Mouse (Mus musculus) cerebellum, postnatal 25 days (tissue): ENCODE results near the gene Rnft1.
"Not testable (repeated sequence)": the region's sequence is repeated elsewhere in the genome, so short reads cannot be mapped to it uniquely, and the experiment has no call there.

Source experiments
- DNase-seq, 2 experiments: peaks; one replicate each; pipeline ENCODE4 v3.0.0; 2021; ENCODE audit warnings: mixed read lengths in 2 of 2

Gene Rnft1

DNA sequence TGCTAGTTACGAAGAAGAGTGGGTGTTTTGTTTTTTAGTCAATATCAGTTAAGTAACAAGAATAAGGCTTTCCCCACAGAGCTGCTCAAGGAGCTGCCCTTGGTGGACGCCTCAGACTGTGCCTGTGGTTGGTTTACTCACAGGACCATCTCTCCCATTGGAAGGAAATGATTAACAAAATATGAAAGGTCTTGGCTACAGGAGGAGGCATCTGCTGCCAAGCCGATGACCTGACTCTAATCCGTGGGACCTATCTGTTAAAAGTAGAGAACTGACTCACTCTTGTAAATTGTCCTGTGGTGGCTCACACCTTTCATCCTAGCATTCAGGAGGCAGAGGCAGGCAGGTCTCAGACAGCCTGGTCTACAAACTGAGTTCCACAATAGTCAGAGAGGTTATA lies 43.1 kb downstream of the Rnft1 start:
- DNase-seq: no peak

DNA sequence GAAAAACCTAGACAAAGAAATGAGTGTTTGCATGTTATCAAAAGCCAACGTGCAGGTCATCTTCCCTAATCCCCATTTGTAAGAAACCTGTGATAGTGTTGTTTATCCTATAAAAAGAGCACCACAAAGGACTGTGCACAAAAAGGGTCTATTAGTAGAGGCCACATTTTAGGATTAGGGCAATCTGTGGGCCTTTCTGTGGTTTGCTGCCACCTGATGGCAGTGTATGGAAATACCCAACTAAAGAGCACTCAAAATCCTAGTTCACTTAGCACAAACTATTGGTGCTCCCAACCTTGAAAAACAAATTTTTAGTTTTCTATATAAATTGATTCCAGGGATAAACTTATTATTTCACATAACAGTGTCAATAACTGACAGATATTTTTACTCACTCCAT lies 48.4 kb downstream of the Rnft1 start:
- DNase-seq: peak in 1 of 2 experiments; percentile 46

DNA sequence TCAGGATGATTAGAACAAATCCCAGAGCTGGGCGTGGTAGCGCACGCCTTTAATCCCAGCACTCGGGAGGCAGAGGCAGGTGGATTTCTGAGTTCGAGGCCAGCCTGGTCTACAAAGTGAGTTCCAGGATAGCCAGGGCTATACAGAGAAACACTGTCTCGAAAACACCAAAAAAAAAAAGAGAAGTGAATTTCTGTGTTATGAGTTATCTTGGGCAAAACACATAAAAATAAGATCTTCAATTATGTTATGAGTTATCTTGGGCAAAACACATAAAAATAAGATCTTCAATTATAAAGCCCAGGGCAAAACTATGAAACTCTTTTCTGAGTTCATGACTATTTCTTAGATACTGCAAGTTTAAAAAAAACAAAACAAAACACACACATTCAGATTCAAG lies 48.8 kb downstream of the Rnft1 start:
- not testable (repeated sequence) for DNase-seq

DNA sequence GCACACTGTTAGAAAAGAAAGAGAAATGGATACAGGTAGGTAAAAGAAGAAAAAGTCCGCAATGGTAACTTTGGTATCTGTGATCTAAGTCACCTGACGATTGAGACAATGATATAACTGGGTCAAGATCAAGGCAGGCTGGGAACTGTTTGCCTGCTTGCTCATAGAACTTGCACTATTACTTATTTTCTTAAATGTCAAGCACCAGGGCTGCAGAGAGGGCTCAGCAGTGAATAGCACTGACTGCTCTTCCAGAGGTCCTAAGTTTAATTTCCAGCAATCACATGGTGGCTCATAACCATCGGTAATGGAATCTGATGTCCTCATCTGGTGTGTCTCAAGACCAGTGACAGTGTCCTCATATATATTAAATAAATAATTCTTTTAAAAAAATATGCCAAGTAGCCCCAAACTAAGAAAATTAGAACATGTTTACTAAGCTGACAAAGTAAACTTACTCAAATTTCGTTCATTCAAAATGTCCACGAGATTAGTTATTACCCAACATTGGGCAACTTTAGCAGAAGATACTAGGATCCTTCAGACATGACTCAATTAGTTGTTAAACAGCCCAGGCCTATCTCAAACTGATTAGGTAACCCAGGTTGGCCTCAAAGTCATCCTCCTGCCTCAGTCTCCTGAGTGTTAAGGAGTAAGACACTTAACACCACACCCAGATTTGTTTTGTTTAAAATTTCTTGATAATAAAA lies 49.9 kb downstream of the Rnft1 start:
- no peak for DNase-seq

DNA sequence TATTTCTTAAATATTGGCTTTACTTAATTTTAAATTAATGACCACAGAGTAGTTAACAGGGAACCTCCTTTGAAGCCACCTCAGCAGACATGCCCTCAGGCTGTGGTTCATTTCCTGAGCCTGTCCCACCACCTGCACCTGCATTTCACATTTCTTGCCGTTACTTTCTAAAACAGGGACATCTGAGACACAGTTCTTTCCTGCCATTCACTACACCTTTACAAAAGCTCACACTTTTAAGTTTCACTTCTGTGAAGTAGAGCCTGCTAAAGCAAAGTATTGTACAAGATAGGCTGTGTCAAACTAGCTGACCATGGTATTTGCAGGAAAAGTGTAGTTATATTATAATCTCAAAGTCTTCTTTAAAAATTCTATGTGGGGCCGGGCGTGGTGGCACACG lies 54.3 kb downstream of the Rnft1 start:
- no peak for DNase-seq

DNA sequence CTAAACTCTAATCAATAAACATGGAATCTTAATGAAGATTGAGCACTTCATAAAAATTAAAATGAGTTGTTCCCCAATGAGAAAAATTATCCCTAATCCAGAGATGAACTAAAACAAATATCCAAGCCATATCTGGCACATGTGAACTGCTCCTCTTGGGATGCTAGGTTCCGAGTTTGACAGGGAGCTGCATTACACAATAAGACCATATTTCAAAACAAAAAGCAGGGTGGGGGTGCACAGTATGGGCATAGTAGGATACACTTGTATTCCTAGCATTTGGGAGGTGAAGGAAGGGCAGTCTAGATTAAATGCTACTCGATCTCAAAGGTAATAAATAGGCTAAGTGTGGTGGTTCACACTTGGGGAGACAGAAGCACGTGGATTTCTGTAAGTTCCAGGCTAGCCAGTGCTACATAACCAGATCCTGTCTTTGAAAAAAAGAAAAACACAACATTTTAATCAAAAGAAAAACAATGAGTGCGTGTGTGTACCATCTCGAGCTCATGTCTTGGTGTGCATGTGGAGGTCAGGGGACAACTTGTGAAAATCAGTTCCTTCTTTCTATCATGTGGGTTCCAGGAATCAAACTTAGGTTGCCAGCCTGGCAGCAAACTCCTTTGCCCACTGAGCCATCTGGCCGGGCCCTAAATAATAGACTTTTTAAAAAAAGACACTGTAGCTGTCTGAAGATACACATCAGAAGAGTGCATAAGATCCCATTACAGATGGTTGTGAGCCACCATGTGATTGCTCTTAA lies 55.4 kb downstream of the Rnft1 start:
- DNase-seq: no peak

DNA sequence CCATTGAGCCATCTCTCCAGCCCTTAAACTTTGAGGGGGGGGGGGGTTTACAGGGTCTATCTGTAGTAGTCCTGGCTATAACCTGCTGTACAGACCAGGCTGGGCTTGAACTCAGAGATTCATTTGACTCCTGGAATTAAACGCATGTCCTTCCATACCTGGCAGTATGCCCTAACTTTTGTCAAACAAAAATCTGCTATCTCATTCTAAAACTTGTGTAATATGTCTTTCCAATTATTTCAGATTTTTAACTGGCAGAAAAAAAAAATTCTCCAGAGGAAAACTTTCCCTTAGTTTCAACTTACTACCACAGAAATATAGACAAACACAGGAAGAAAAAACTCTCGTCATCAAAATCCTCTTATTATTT lies 56.0 kb downstream of the Rnft1 start:
- no peak for DNase-seq

DNA sequence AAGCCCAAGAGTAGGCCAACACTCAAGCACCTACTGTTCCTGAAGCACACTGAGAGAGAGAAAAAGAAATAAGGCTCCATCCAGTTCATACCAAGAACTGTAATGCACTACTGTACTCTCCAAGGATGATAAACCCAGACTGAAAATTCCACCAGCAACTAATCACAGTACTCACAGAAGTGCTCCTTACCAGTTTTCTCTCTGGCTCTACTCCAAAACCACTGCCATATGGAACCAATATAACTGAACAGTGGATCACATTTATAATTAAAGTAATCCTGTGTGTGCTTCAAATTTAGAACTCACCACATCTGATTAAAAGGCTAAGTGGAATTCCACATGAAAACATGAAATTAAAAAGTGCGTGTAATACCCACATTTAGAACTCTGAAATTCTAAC lies 58.4 kb downstream of the Rnft1 start:
- no peak for DNase-seq

DNA sequence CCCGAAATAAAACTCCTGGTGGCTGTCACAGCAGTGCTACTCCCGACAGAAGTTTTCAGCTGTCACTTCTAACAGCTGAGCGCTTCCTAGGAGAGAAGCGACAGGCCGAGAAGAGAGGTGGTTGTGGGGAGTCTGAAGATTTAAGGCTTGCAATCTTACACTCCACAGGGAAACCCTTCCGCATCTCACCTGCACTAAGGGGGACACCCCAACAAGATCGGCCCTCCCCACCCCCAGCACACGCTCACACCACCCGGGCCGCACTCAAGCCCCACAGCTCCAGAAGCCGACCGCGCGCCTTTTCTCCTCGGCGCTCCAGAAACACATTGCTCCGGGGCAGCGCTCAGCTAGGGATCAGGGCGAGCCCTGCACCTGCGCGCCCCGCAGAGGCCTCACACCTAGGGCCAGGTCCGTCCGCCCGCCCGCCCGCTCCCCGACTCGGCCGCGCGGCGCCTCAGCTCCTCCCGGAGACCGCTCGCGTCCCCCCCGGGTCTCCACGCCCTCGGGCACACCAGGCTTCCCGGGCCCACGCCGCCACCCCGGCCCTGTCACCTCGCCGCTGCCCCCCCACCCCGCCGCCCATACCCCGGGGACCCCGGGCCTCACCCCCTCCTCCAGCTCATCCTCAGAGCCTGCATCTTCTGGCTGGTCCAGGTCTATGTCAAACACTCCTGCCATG lies 59.6 kb downstream of the Rnft1 start:
- DNase-seq: peak in 1 of 2 experiments; percentile 64

DNA sequence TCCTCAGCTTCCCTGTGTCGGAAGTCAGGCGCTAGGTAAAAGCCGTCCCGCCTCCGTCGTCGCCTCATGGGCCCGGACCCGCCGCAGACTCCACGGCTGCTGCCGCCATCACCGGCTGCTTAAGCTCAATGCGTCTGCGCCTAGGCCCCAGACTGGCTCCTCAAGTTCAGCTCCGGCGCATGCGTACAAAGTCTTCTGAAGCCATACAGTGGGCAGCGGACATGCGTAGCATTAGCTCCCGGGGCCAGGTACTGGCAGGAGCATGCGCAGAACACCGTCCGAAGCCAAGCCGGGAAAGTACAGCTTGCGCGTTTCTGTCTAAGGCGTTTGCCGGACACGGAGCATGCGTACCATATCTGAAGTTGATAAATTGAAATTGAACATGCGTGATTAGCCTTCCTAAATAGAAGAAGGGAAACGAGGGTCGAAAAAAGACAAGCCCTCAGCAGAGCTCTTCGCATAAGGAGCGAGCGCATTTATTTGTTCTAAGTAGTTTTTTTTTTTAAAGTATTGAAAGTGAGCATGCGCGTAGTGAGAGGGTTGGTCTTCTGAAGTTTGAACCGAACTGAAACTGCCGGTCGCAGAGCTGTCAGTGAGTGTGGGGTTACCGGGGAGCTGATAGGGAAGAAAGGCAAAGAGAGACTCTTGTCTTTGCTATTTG lies 60.3 kb downstream of the Rnft1 start, which contains the start of the genes Rps6kb1 and Tubd1:
TSS of gene Rps6kb1 (minus strand) at position 167 of the 661 bp plus-strand sequence.
TSS of gene Tubd1 (plus strand) at position 353 of the 661 bp plus-strand sequence.
- peak; percentile 98 to 99 for DNase-seq

DNA sequence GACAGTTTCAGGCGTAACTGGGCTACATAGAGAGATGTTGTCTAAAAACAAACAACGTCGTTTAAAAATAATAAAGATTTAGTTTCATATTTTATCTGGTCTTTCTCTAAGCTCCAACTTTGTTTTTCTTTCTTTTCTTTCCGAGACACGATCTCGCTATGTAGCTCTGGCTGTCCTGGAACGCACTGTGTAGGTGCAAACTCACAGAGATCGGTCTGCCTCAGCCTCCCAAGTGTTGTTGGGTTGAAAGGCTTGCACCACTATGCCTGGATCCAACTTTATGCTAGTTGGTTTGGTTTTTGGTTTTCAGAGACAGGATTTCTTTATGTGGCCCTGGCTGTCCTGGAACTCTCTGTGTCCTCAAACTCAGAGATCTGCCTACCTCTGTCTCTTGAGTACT lies 61.1 kb downstream of the Rnft1 start:
- DNase-seq: no peak

DNA sequence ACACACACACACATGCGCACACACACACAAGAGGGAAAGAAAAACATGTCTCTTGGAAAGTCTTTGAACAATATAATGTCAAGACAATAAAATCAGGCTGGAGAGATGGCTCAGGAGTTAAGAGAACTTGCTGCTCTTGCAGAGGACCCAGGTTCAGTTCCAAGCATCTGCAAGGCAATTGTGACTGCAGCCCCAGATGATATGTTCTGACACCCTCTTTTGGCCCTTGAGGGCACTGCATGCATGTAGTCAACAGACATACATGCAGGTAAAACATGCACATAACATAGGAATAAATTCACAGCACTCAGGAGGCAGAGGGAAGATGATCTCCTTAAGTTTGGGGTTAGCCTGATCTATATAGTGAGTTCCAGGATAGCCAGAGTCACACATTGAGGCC lies 63.0 kb downstream of the Rnft1 start:
- DNase-seq: no peak
